Comparison of ENCODE assay signal across 8 mouse cellular contexts in genomic region chr6:29199223-29199855, GRCm38 (mm10). TPM values are rescaled to one million over a fixed set of nuclear protein-coding genes. Genes with fewer than 3 reads are reported as not detected.
DNase-seq lines count a peak whose midpoint lies in the region; ATAC-seq lines count a peak whose summit lies in the region.

No protein-coding gene starts in this region.

- peak overlapping the region; percentile 33; the same call in 1 of the 2 replicates for H3K9ac ChIP-seq in forebrain, embryonic 12.5 days
- H3K9ac ChIP-seq in neural tube, embryonic 12.5 days = no peak overlapping the region

- no peak for ATAC-seq in forebrain, embryonic 12.5 days (ENCODE audit: low FRiP score)
- ATAC-seq in neural tube, embryonic 12.5 days (ENCODE audit: low FRiP score, low read depth) = no peak; the same call in 1 of the 2 replicates

- H3K9me3 ChIP-seq in forebrain, embryonic 12.5 days = no peaks in the 10 kb centered on the region
- no peaks in the 10 kb centered on the region for H3K9me3 ChIP-seq in limb, embryonic 10.5 days (replicated peaks)
- H3K9me3 ChIP-seq in neural tube, embryonic 12.5 days = no peaks in the 10 kb centered on the region

- peaks cover 33% of the 10 kb centered on the region for H3K27me3 ChIP-seq in forebrain, embryonic 12.5 days
- H3K27me3 ChIP-seq in limb, embryonic 10.5 days (ENCODE audit: low read depth, poor library complexity, severe bottlenecking) = peaks cover 27% of the 10 kb centered on the region; the same call in 1 of the 2 replicates
- H3K27me3 ChIP-seq in neural tube, embryonic 12.5 days (replicated peaks) = peaks cover 5% of the 10 kb centered on the region; the same call in 1 of the 2 replicates

- H3K4me3 ChIP-seq in forebrain, embryonic 12.5 days (replicated peaks) = peak overlapping the region; percentile 36
- H3K4me3 ChIP-seq in limb, embryonic 10.5 days = peak overlapping the region; percentile 44
- H3K4me3 ChIP-seq in neural tube, embryonic 12.5 days = no peak overlapping the region; the same call in 1 of the 2 replicates

- peak overlapping the region; percentile 59 for H3K4me2 ChIP-seq in forebrain, embryonic 12.5 days
- peak overlapping the region; percentile 64 for H3K4me2 ChIP-seq in neural tube, embryonic 12.5 days (replicated peaks)

- peaks cover 25% of the 10 kb centered on the region for H3K36me3 ChIP-seq in forebrain, embryonic 12.5 days (replicated peaks)
- peaks cover 40% of the 10 kb centered on the region for H3K36me3 ChIP-seq in limb, embryonic 10.5 days
- peaks cover 29% of the 10 kb centered on the region for H3K36me3 ChIP-seq in neural tube, embryonic 12.5 days

- DNase-seq in layer of hippocampus, adult 11-12 months (ENCODE audit: low spot score) = peak; percentile 2
- no peak for DNase-seq in layer of hippocampus, adult 9-10 months (ENCODE audit: low spot score)
- DNase-seq in limb, embryonic 10.5 days (ENCODE audit: low spot score) = no peak
- no peak for DNase-seq in urinary bladder, postnatal 25 days (ENCODE audit: low spot score)
- no peak for DNase-seq in frontal cortex, postnatal 25 days (ENCODE audit: low spot score in 2 of 2)
- no peak for DNase-seq in left cerebral cortex, adult 11 months (ENCODE audit: low spot score)

- no peak overlapping the region for H3K27ac ChIP-seq in forebrain, embryonic 12.5 days
- peak overlapping the region; percentile 39; the same call in 1 of the 2 replicates for H3K27ac ChIP-seq in limb, embryonic 10.5 days
- no peak overlapping the region for H3K27ac ChIP-seq in neural tube, embryonic 12.5 days

- peaks cover 12% of the 10 kb centered on the region for H3K4me1 ChIP-seq in forebrain, embryonic 12.5 days
- peaks cover 28% of the 10 kb centered on the region for H3K4me1 ChIP-seq in limb, embryonic 10.5 days
- peaks cover 12% of the 10 kb centered on the region for H3K4me1 ChIP-seq in neural tube, embryonic 12.5 days

- WGBS in forebrain, embryonic 12.5 days = 44% methylated on average over 8 of the region's 8 CpGs
- WGBS in limb, embryonic 10.5 days = 46% methylated on average over 8 of the region's 8 CpGs
- WGBS in neural tube, embryonic 12.5 days = 45% methylated on average over 8 of the region's 8 CpGs

RNA-seq across cellular contexts. Expression of gene Impdh1, which starts 16.8 kb away (rescaled TPM):
- 36.3 and 39.8 TPM in 2 replicates for polyA plus RNA-seq in forebrain, embryonic 12.5 days (2016; fragmentation: Nextera tagmentation; extraction: Ambion mirVana)
- polyA plus RNA-seq in limb, embryonic 10.5 days (2016; fragmentation: Nextera tagmentation; extraction: Ambion mirVana) = 56.7 and 66.9 TPM in 2 replicates
- 65.0 and 69.5 TPM in 2 replicates for polyA plus RNA-seq in neural tube, embryonic 12.5 days (2016; fragmentation: Nextera tagmentation; extraction: Ambion mirVana)

RNA-seq across cellular contexts. Expression of gene Prrt4, which starts 20.0 kb away (rescaled TPM):
- polyA plus RNA-seq in forebrain, embryonic 12.5 days (2016; fragmentation: Nextera tagmentation; extraction: Ambion mirVana) = 1.1 and 1.2 TPM in 2 replicates
- 2.0 and 3.7 TPM in 2 replicates for polyA plus RNA-seq in limb, embryonic 10.5 days (2016; fragmentation: Nextera tagmentation; extraction: Ambion mirVana)
- 2.1 and 2.9 TPM in 2 replicates for polyA plus RNA-seq in neural tube, embryonic 12.5 days (2016; fragmentation: Nextera tagmentation; extraction: Ambion mirVana)

RNA-seq across cellular contexts. Expression of gene Rbm28, which starts 34.5 kb away (rescaled TPM):
- 62.9 and 67.6 TPM in 2 replicates for polyA plus RNA-seq in forebrain, embryonic 12.5 days (2016; fragmentation: Nextera tagmentation; extraction: Ambion mirVana)
- 51.1 and 52.9 TPM in 2 replicates for polyA plus RNA-seq in limb, embryonic 10.5 days (2016; fragmentation: Nextera tagmentation; extraction: Ambion mirVana)
- polyA plus RNA-seq in neural tube, embryonic 12.5 days (2016; fragmentation: Nextera tagmentation; extraction: Ambion mirVana) = 50.3 and 56.0 TPM in 2 replicates
